Mouse (Mus musculus) B cell, adult 2 months (primary cell): ENCODE measurements around the gene Necap2.

Experiments
- DNase-seq, 2 experiments: peaks; one replicate each; pipeline ENCODE4 v3.0.0; 2022

Necap2 gene

GRCm38 (mm10) chr4:141077681-141078509 is at the start of gene Necap2:
TSS of gene Necap2 (minus strand) at chr4:141078357.
- DNase-seq: peak; percentile 98

GRCm38 (mm10) chr4:141123065-141123464 is 44.9 kb upstream of the Necap2 start:
- DNase-seq: no peak

- DNase-seq: no peak
Observed at GRCm38 (mm10) chr4:141122663-141123062, 44.5 kb upstream of the Necap2 start.

GRCm38 (mm10) chr4:141120700-141121099 is 42.5 kb upstream of the Necap2 start:
- DNase-seq: peak; percentile 56 to 62

- no peak for DNase-seq
Observed at GRCm38 (mm10) chr4:141118691-141119090, 40.5 kb upstream of the Necap2 start.

- no peak for DNase-seq
Observed at GRCm38 (mm10) chr4:141115398-141115797, 37.2 kb upstream of the Necap2 start.

GRCm38 (mm10) chr4:141114521-141114981 is 36.4 kb upstream of the Necap2 start:
- no peak for DNase-seq

GRCm38 (mm10) chr4:141113831-141114230 is 35.7 kb upstream of the Necap2 start:
- DNase-seq: no peak

GRCm38 (mm10) chr4:141108196-141108732 is 30.1 kb upstream of the Necap2 start:
- no peak for DNase-seq

- no peak for DNase-seq
Observed at GRCm38 (mm10) chr4:141106526-141107183, 28.5 kb upstream of the Necap2 start.

GRCm38 (mm10) chr4:141101855-141102254 is 23.7 kb upstream of the Necap2 start:
- peak; percentile 28 to 40 for DNase-seq

- no peak for DNase-seq
Observed at GRCm38 (mm10) chr4:141101291-141101690, 23.1 kb upstream of the Necap2 start.

- DNase-seq: no peak
Observed at GRCm38 (mm10) chr4:141099956-141100355, 21.8 kb upstream of the Necap2 start.

- no peak for DNase-seq
Observed at GRCm38 (mm10) chr4:141098935-141099334, 20.8 kb upstream of the Necap2 start.

- no peak for DNase-seq
Observed at GRCm38 (mm10) chr4:141096710-141097109, 18.6 kb upstream of the Necap2 start.

- no peak for DNase-seq
Observed at GRCm38 (mm10) chr4:141095016-141095415, 16.9 kb upstream of the Necap2 start.

- no peak for DNase-seq
Observed at GRCm38 (mm10) chr4:141088714-141089113, 10.6 kb upstream of the Necap2 start.

- no peak for DNase-seq
Observed at GRCm38 (mm10) chr4:141088033-141088432, 9.9 kb upstream of the Necap2 start, which contains the start of gene Spata21. TSS of gene Spata21 (plus strand) at chr4:141088333.

GRCm38 (mm10) chr4:141086862-141087261 is 8.7 kb upstream of the Necap2 start:
- DNase-seq: no peak

GRCm38 (mm10) chr4:141078510-141079137 is 467 bp upstream of the Necap2 start:
- no peak for DNase-seq

- peak; percentile 86 to 88 for DNase-seq
Observed at GRCm38 (mm10) chr4:141076761-141077506, 1.2 kb downstream of the Necap2 start.

- no peak for DNase-seq
Observed at GRCm38 (mm10) chr4:141074109-141074508, 4.0 kb downstream of the Necap2 start.
